Mouse (Mus musculus) lung, postnatal 0 days (tissue): ENCODE measurements around the gene Fau.

ENCODE experiments used
- CTCF ChIP-seq: IDR thresholded peaks from 2 replicates; pipeline ENCODE4 v1.5.1; 2016; ENCODE audit warnings: antibody characterized with exemption, mild to moderate bottlenecking
- EP300 ChIP-seq: IDR thresholded peaks from 2 replicates; pipeline ENCODE4 v1.6.1; 2016; ENCODE audit warnings: antibody characterized with exemption, mild to moderate bottlenecking, control low read depth

- no peak for TF ChIP-seq CTCF
- no peak for TF ChIP-seq EP300
Measured at GRCm38 (mm10) chr19:6101186-6101585, 43.5 kb downstream of the Fau start.
